ENCODE assay signal across 23 mouse cellular contexts in the genomic region with DNA sequence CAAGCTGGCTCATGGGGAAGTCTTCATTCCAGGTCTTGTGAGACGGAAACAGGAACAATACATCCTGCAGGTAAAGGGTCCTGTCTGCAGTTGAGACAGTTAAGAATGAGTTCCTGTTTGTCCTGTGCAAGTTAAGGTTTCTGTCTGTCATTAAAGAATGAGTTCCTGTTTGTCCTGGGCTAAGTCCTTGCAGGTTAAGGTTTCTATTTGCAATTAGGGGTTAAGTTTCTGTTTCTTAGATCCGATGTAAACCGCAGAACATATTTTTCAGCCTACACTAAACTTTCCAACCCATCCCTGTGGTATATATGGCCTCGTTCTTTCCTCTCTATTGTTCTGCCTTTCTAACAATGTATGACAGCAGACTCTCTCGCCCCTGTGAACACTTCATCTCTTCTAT. TPM values are rescaled to one million over a fixed set of nuclear protein-coding genes. Genes with fewer than 3 reads are reported as not detected.
DNase-seq lines count a peak whose midpoint lies in the region; ATAC-seq lines count a peak whose summit lies in the region.
"Had no signal": no experiment of that assay in that cellular context is flagged by ENCODE, and none has a peak within 500 bp of the region (broad histone marks: within the 10 kb centered on the region; RNA-seq: fewer than 3 reads in every experiment).

No protein-coding gene starts in this region.

- H3K27me3 ChIP-seq in forebrain, embryonic 14.5 days (replicated peaks; ENCODE audit: control insufficient read depth, insufficient read depth, low read length): no peaks in the 10 kb centered on the region
- H3K27me3 ChIP-seq in midbrain, embryonic 15.5 days (replicated peaks): no peaks in the 10 kb centered on the region
- H3K27me3 ChIP-seq: embryonic facial prominence, embryonic 13.5 days; forebrain, embryonic 12.5 days had no signal

- no peak overlapping the region for H3K27ac ChIP-seq in forebrain, embryonic 14.5 days (ENCODE audit: low read depth, low read length)
- no peak overlapping the region for H3K27ac ChIP-seq in midbrain, embryonic 15.5 days
- H3K27ac ChIP-seq: embryonic facial prominence, embryonic 13.5 days; forebrain, embryonic 12.5 days; heart, adult 2 months; heart, embryonic 15.5 days; hindbrain, embryonic 13.5 days; hindbrain, postnatal 0 days had no signal

- no peak overlapping the region for H3K4me2 ChIP-seq in forebrain, embryonic 14.5 days (ENCODE audit: low read length)
- no peak overlapping the region for H3K4me2 ChIP-seq in midbrain, embryonic 15.5 days
- H3K4me2 ChIP-seq: embryonic facial prominence, embryonic 13.5 days; forebrain, embryonic 12.5 days; heart, embryonic 11.5 days; heart, embryonic 15.5 days; hindbrain, embryonic 13.5 days had no signal

- 82% methylated on average over 5 of the region's 5 CpGs for WGBS in forebrain, embryonic 14.5 days
- WGBS in midbrain, embryonic 15.5 days: 88% methylated on average over 5 of the region's 5 CpGs

- intact Hi-C loops in left cerebral cortex, postnatal 4 days (cut with DNase I): no loop called here

- no peak overlapping the region for H3K9ac ChIP-seq in forebrain, embryonic 14.5 days (ENCODE audit: low read length)
- H3K9ac ChIP-seq in midbrain, embryonic 15.5 days: no peak overlapping the region
- H3K9ac ChIP-seq: embryonic facial prominence, embryonic 13.5 days; forebrain, embryonic 12.5 days; heart, embryonic 15.5 days; hindbrain, embryonic 13.5 days had no signal

- H3K4me3 ChIP-seq in forebrain, embryonic 14.5 days (ENCODE audit: low read depth, low read length): no peak overlapping the region
- H3K4me3 ChIP-seq in midbrain, embryonic 15.5 days: no peak overlapping the region
- H3K4me3 ChIP-seq: embryonic facial prominence, embryonic 13.5 days; forebrain, embryonic 12.5 days; heart, adult 2 months; heart, embryonic 15.5 days; hindbrain, embryonic 13.5 days had no signal

- ATAC-seq in granulocyte monocyte progenitor cell, adult 5-6 weeks (replicated peaks; ENCODE audit: poor library complexity, severe bottlenecking): peak; percentile 39
- peak; percentile 37 for ATAC-seq in megakaryocyte, adult 5-6 weeks (ENCODE audit: poor library complexity, severe bottlenecking)
- ATAC-seq in forebrain, embryonic 14.5 days: no peak
- ATAC-seq in midbrain, embryonic 15.5 days (replicated peaks): no peak
- ATAC-seq: hindbrain, postnatal 0 days had no signal

- DNase-seq in A20 (ENCODE audit: low read depth, low spot score): peak; percentile 38
- DNase-seq in CD4-positive, CD25-positive, alpha-beta regulatory T cell, adult 2 months (ENCODE audit: low read depth, low spot score): peak; percentile 8
- DNase-seq in forebrain, embryonic 14.5 days (ENCODE audit: low spot score): no peak
- DNase-seq in left cerebral cortex, postnatal 4 days: no peak
- DNase-seq in embryo, embryonic 10.5 days (ENCODE audit: low spot score): no peak
- DNase-seq: adrenal gland, adult 8-10 months; adrenal gland, postnatal 36 days; cerebellum, adult 8-10 months; cerebellum, postnatal 14 days; gastrocnemius, postnatal 10 days; heart, adult 2 months; heart, postnatal 14 days had no signal

- no peaks in the 10 kb centered on the region for H3K4me1 ChIP-seq in forebrain, embryonic 14.5 days (ENCODE audit: control insufficient read depth, insufficient read depth, low read length)
- no peaks in the 10 kb centered on the region for H3K4me1 ChIP-seq in midbrain, embryonic 15.5 days

- H3K36me3 ChIP-seq in forebrain, embryonic 14.5 days (ENCODE audit: control insufficient read depth, insufficient read depth, low read length): no peaks in the 10 kb centered on the region
- H3K36me3 ChIP-seq in midbrain, embryonic 15.5 days (replicated peaks): no peaks in the 10 kb centered on the region
- H3K36me3 ChIP-seq: embryonic facial prominence, embryonic 13.5 days; forebrain, embryonic 12.5 days; heart, embryonic 15.5 days; hindbrain, embryonic 13.5 days had no signal

- no peaks in the 10 kb centered on the region for H3K9me3 ChIP-seq in forebrain, embryonic 14.5 days (replicated peaks; ENCODE audit: control insufficient read depth, low read length)
- H3K9me3 ChIP-seq in midbrain, embryonic 15.5 days: no peaks in the 10 kb centered on the region
- H3K9me3 ChIP-seq: embryonic facial prominence, embryonic 13.5 days; forebrain, embryonic 12.5 days; heart, embryonic 15.5 days; hindbrain, embryonic 13.5 days had no signal

RNA-seq across cellular contexts. Expression of gene Padi1, which starts 11.5 kb away (rescaled TPM):
- total RNA-seq in granulocyte monocyte progenitor cell, adult 5-6 weeks (2014; fragmentation: Nextera tagmentation): not detected in 2 replicates
- not detected in 2 replicates for total RNA-seq in granulocyte monocyte progenitor cell, adult 5-6 weeks (2017)
- total RNA-seq in megakaryocyte, adult 5-6 weeks (2015): not detected in 2 replicates
- not detected in 2 replicates for total RNA-seq in megakaryocyte, adult 5-6 weeks (2017)
- 0.05 TPM in 1 of 2 replicates, not detected in the other for polyA plus RNA-seq in forebrain, embryonic 14.5 days (2014; fragmentation: Nextera tagmentation; extraction: Ambion mirVana)
- polyA plus RNA-seq in midbrain, embryonic 15.5 days (2015; fragmentation: Nextera tagmentation; extraction: Ambion mirVana): 0.04 TPM in 1 of 2 replicates, not detected in the other
- total RNA-seq in left cerebral cortex, postnatal 4 days (2021): under 1 TPM in 1 of 2 experiments, not detected in 1; 0.08 TPM
- total RNA-seq: adrenal gland, adult 8-10 months; adrenal gland, postnatal 36 days; gastrocnemius, postnatal 4 days; heart, adult 2 months; heart, postnatal 14 days; hindbrain, postnatal 0 days had no signal
- polyA plus RNA-seq: hindbrain, embryonic 13.5 days; hindbrain, postnatal 0 days had no signal

RNA-seq across cellular contexts. Expression of gene Padi3, which starts 46.6 kb away (rescaled TPM):
- 0.19 and 0.21 TPM in 2 replicates for total RNA-seq in granulocyte monocyte progenitor cell, adult 5-6 weeks (2014; fragmentation: Nextera tagmentation)
- total RNA-seq in granulocyte monocyte progenitor cell, adult 5-6 weeks (2017): 0.04 TPM in 1 of 2 replicates, not detected in the other
- 0.27 and 0.51 TPM in 2 replicates for total RNA-seq in megakaryocyte, adult 5-6 weeks (2015)
- total RNA-seq in megakaryocyte, adult 5-6 weeks (2017): 0.26 TPM in 1 of 2 replicates, not detected in the other
- not detected in 2 replicates for polyA plus RNA-seq in forebrain, embryonic 14.5 days (2014; fragmentation: Nextera tagmentation; extraction: Ambion mirVana)
- polyA plus RNA-seq in midbrain, embryonic 15.5 days (2015; fragmentation: Nextera tagmentation; extraction: Ambion mirVana): not detected in 2 replicates
- total RNA-seq in left cerebral cortex, postnatal 4 days (2021): not detected
- total RNA-seq: adrenal gland, adult 8-10 months; adrenal gland, postnatal 36 days; hindbrain, postnatal 0 days had no signal
- polyA plus RNA-seq: cortical plate, adult 2 months; forebrain, embryonic 12.5 days; heart, adult 2 months; hindbrain, embryonic 13.5 days had no signal

RNA-seq across cellular contexts. Expression of gene Padi2, which starts 49.1 kb away (rescaled TPM):
- 13.1 TPM in 2 replicates for total RNA-seq in granulocyte monocyte progenitor cell, adult 5-6 weeks (2014; fragmentation: Nextera tagmentation)
- 4.0 and 6.6 TPM in 2 replicates for total RNA-seq in granulocyte monocyte progenitor cell, adult 5-6 weeks (2017)
- 53.2 and 54.0 TPM in 2 replicates for total RNA-seq in megakaryocyte, adult 5-6 weeks (2015)
- total RNA-seq in megakaryocyte, adult 5-6 weeks (2017): 53.5 and 56.7 TPM in 2 replicates
- polyA plus RNA-seq in forebrain, embryonic 14.5 days (2014; fragmentation: Nextera tagmentation; extraction: Ambion mirVana): 0.27 and 0.31 TPM in 2 replicates
- 1.2 and 1.4 TPM in 2 replicates for polyA plus RNA-seq in midbrain, embryonic 15.5 days (2015; fragmentation: Nextera tagmentation; extraction: Ambion mirVana)
- 1 to 10 TPM; 1.2 TPM for total RNA-seq in left cerebral cortex, postnatal 4 days (2021)

Comparison
In these comparisons a context has a peak if more than half of its experiments do, and no peak if none do; other contexts are left out.
1. DNase-seq: peak in A20 (single experiment) and CD4-positive, CD25-positive, alpha-beta regulatory T cell, adult 2 months (single experiment); none in forebrain, embryonic 14.5 days (single experiment), left cerebral cortex, postnatal 4 days (single experiment) and embryo, embryonic 10.5 days (single experiment).
2. ATAC-seq: peak in granulocyte monocyte progenitor cell, adult 5-6 weeks (single experiment) and megakaryocyte, adult 5-6 weeks (single experiment); none in forebrain, embryonic 14.5 days (single experiment) and midbrain, embryonic 15.5 days (single experiment).